Mouse (Mus musculus) v-Abl transformed pro-B cells (cell line): ENCODE results near the gene Spen.

Experiments
- in situ Hi-C, 2 experiments: fragments of 400-800 bp; cut with MboI; formaldehyde crosslinking; loops; one replicate each; pipeline ENCODE4 v1.15.1; 2025; ENCODE audit not compliant: unreplicated experiment in 2 of 2

Spen gene

GRCm38 (mm10) chr4:141460481-141460880, 77.9 kb downstream of the Spen start:
- in situ Hi-C loops: no loop called here

- in situ Hi-C loops: no loop called here
Measured at GRCm38 (mm10) chr4:141459766-141460165, 78.6 kb downstream of the Spen start.

GRCm38 (mm10) chr4:141458888-141459287, 79.5 kb downstream of the Spen start:
- in situ Hi-C loops: no loop called here

- in situ Hi-C loops: no loop called here
Measured at GRCm38 (mm10) chr4:141458236-141458635, 80.2 kb downstream of the Spen start.

GRCm38 (mm10) chr4:141456193-141456938, 82.0 kb downstream of the Spen start:
- in situ Hi-C loops: no loop called here

- in situ Hi-C loops: no loop called here
Measured at GRCm38 (mm10) chr4:141455526-141455925, 82.9 kb downstream of the Spen start.

GRCm38 (mm10) chr4:141454581-141455350, 83.6 kb downstream of the Spen start:
- in situ Hi-C loops: no loop called here

- in situ Hi-C loops: no loop called here
Measured at GRCm38 (mm10) chr4:141451916-141452450, 86.4 kb downstream of the Spen start.

GRCm38 (mm10) chr4:141451251-141451650, 87.1 kb downstream of the Spen start:
- in situ Hi-C loops: no loop called here

GRCm38 (mm10) chr4:141446211-141446610, 92.2 kb downstream of the Spen start:
- in situ Hi-C loops: loop anchor here (25.0 kb wide), 3 partner anchors 341 to 1966 kb away; partner anchors contain the start of genes Casp9 (in 1 of the 2), Dnajc16 (in 1 of the 2) and Pramef8 (in 1 of the 2)

- in situ Hi-C loops: loop anchor here (25.0 kb wide), 3 partner anchors 342 to 1967 kb away; partner anchors contain the start of genes Casp9 (in 1 of the 2), Dnajc16 (in 1 of the 2) and Pramef8 (in 1 of the 2)
Measured at GRCm38 (mm10) chr4:141445328-141445720, 93.1 kb downstream of the Spen start.

GRCm38 (mm10) chr4:141444451-141445327, 93.7 kb downstream of the Spen start, which contains the start of gene Zbtb17:
Gene Zbtb17 (plus strand): TSS chr4:141444654.
- in situ Hi-C loops: loop anchor here (25.0 kb wide), 3 partner anchors 343 to 1968 kb away; partner anchors contain the start of genes Casp9 (in 1 of the 2), Dnajc16 (in 1 of the 2) and Pramef8 (in 1 of the 2)

- in situ Hi-C loops: loop anchor here (25.0 kb wide), 3 partner anchors 343 to 1968 kb away; partner anchors contain the start of genes Casp9 (in 1 of the 2), Dnajc16 (in 1 of the 2) and Pramef8 (in 1 of the 2)
Measured at GRCm38 (mm10) chr4:141443641-141444429, 94.6 kb downstream of the Spen start.

GRCm38 (mm10) chr4:141440877-141441276, 97.5 kb downstream of the Spen start:
- in situ Hi-C loops: loop anchor here (25.0 kb wide), 3 partner anchors 346 to 1971 kb away; partner anchors contain the start of genes Casp9 (in 1 of the 2), Dnajc16 (in 1 of the 2) and Pramef8 (in 1 of the 2)

GRCm38 (mm10) chr4:141439083-141439803, 99.2 kb downstream of the Spen start:
- in situ Hi-C loops: loop anchor here (25.0 kb wide), 3 partner anchors 348 to 1973 kb away; partner anchors contain the start of genes Casp9 (in 1 of the 2), Dnajc16 (in 1 of the 2) and Pramef8 (in 1 of the 2)

- in situ Hi-C loops: loop anchor here (25.0 kb wide), 3 partner anchors 351 to 1976 kb away; partner anchors contain the start of genes Casp9 (in 1 of the 2), Dnajc16 (in 1 of the 2) and Pramef8 (in 1 of the 2)
Measured at GRCm38 (mm10) chr4:141435974-141436373, 102.4 kb downstream of the Spen start, which contains the start of gene Srarp. Gene Srarp (minus strand): TSS chr4:141436105.

GRCm38 (mm10) chr4:141433191-141433590, 105.2 kb downstream of the Spen start:
- in situ Hi-C loops: loop anchor here (5.0 to 25.0 kb wide), 4 partner anchors 134 to 1979 kb away; partner anchors contain the start of genes Casp9 (in 1 of the 2), Dnajc16 (in 1 of the 2) and Pramef8 (in 1 of the 2)
